Mouse (Mus musculus): ENCODE measurements around the gene Lamc3.

Gene Lamc3

GRCm38 (mm10) chr2:31876446-31876845 is 10.6 kb upstream of the Lamc3 start:
- CTCF ChIA-PET, result interaction anchor here (1.3 kb wide), 1 partner anchor 55 kb away, joined by 3 read pairs; no protein-coding TSS in a partner anchor

DNA sequence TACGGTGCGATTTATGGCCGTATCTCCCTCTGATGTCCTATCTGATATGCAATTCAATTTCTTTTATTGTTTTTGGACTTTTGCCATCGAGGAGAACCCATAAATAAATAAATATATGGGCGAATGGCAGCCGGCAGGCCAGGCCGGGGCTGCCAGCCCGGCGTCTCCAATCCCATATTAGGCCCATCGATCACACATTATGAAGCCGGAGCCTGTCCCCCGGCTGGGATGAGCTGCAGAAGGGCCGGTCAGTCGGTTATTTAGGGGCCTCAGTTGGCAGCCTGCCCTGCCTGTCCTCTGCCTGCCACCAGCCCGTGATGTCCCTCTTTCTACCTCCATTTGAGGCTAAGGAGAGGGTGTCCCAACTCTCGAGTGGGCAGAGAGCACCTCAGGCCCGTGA is 8.5 kb upstream of the Lamc3 start:
- CTCF ChIA-PET, result no interaction called here

DNA sequence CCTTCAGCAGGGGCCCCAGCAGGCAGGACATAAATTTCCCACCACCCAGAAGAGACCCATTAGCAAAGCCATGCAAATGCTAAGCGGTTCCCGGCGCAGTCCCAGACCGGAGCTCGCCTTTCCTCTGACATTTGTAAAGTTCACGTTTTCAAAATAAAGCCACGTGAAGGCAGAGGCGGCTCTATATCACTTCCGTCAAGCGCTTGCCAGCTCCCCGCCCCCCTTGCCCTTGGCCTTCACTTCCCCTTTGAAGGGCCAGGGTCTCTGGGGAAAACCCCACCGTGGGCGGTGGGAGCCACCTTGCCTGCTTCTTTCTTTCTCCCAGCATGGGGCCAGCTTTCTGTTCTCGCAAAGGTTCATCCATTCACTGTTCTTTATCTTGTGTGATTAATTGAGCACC is 6.2 kb upstream of the Lamc3 start:
- CTCF ChIA-PET, result no interaction called here

DNA sequence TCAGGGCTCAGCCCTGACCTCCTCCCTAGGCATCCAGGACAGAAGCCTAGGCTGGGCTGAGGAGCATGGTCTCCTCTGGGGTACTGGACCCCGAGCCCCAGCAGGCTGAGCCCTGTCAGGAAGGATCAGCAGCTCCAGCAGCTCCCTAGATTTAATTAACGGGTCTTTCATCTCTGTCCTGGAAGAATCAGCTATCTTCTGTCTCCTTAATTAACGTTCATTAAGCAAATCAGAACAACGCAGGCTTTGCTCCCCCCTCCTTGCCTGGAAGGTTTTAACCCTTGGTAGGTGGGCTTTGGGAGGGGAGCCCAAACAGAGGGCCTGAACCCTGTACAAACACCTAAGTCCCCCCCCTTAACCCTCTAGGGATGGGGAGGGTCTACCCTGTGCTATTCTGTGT is 4.0 kb upstream of the Lamc3 start:
- CTCF ChIA-PET, result interaction anchor here (0.6 to 0.8 kb wide), 2 partner anchors 8 to 60 kb away, joined by 3 read pairs; no protein-coding TSS in a partner anchor

DNA sequence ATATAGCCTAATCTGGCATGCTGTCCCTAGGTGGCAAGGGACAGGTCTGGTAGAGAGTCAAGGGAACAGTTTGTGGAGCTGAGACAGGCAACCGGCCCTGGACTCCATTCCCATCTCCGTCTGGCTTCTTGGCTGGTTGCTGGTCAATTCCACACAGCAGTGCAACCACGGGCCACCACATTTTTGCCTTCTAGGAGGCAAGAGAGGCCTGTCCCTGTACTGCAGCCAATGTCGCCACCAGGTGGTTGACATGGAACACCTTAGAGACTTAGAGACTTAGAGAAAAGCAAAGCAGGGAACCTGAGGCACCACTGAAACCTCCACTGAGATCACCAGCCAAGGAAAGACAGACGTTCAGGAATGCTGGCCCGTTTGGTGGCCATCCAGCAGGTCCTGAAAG is 2.3 kb upstream of the Lamc3 start:
- CTCF ChIA-PET, result no interaction called here

DNA sequence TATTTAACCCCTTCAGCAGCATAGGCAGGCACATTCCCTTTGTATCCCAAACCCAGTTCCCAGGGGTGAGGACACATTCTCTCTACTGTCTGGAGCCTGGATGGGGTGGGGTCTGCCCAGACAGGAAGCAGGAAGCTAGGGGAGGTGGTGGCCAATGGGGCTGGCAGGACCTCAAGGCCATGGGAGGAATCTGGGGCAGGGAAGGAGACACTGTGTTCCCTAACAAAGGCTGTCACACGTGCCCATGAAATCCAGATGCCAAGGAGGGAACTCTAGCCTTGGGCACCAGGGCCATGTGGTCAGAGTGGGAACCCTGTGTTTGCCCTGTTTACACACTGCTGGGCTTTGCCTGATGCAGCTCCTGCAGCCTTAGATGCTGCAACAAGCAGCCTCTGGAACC is 1.8 kb downstream of the Lamc3 start:
- CTCF ChIA-PET, result no interaction called here

- CTCF ChIA-PET, result no interaction called here
These were observed 4.1 kb downstream of the Lamc3 start for GRCm38 (mm10) chr2:31891219-31891618.

DNA sequence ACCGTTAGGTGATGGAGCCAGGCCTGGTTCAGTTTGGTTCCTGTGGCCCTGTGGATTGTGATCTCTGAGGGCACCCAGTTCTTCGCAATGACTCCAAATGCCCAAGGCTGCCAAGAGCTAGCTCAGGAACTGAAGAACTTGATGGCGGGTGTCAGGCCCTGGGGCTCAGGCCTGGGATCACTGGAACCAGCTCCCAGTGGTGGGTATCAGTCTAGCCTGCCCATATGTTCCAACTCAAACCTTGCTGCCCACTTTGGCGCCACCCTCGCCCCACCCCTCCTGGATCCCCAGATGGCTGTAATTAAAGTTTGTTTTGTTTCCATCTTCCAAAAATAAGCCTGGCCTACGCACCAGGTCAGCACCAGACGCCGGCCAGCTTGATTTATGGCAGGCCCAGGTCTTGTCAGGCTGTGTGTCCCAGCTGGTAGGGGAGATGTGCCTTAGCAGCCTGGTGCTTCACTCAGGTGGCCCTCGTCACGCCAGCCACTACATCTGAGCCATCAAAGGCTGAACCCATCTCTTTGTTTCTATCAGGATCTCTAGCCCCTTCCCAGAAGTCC is 6.1 kb downstream of the Lamc3 start:
- CTCF ChIA-PET, result no interaction called here

GRCm38 (mm10) chr2:31894221-31894870 is 7.3 kb downstream of the Lamc3 start:
- CTCF ChIA-PET, result no interaction called here

DNA sequence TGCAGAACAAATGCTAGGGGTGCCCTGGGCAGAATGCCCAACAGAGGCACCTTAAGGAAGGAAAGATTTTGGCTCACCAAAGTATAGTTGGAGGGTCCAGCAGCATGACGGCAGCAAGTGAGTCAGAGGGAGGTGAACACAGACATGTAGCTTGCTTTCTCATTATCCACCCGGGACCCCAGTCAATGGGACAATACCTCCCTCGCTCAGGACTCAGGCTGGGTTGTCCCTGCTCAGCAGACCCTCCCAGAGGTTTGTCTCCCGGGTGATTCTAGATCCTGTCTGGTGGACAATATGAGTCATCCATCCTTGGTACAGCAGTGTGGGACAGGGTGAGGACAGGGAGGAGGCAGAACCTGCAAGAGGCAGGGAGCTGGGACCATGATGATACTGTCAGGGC is 13.8 kb downstream of the Lamc3 start:
- CTCF ChIA-PET, result no interaction called here

GRCm38 (mm10) chr2:31901659-31902362 is 14.7 kb downstream of the Lamc3 start:
- CTCF ChIA-PET, result no interaction called here

GRCm38 (mm10) chr2:31904089-31904488 is 17.0 kb downstream of the Lamc3 start:
- CTCF ChIA-PET, result no interaction called here

GRCm38 (mm10) chr2:31904622-31905021 is 17.5 kb downstream of the Lamc3 start:
- CTCF ChIA-PET, result no interaction called here

DNA sequence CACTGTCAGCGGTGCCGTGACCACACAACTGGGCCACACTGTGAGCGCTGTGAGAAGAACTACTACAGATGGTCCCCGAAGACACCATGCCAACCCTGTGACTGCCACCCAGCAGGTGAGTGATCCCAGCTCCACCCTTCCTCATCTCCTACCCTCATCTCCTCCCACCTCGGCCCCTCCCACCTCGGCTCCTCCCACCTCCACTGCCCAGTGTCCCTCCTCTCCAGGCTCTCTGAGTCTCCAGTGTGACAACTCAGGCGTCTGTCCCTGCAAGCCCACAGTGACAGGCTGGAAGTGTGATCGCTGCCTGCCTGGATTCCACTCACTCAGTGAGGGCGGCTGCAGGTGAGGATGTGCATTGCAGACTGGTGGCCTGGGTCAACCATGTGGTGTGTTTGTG is 18.6 kb downstream of the Lamc3 start:
- CTCF ChIA-PET, result no interaction called here

DNA sequence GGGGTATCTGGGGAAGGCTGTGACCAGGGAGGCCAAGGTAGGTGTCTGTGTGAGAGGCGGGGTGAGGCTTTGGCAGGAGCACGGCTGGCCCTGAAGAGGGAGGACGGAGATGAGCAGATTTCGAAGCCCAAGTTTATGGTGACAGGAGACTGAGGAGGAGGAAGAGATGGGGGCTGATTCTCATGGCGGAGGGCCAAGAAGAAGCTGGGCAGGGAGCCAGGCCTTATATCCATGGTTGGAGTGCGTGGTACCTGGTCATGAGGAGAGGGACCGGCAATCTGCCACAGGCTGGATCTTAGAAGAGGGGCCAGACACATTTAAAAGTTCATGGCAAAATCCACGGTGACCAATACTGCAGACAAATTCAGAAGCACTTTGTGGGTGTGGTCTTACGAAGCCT is 19.3 kb downstream of the Lamc3 start:
- CTCF ChIA-PET, result no interaction called here

DNA sequence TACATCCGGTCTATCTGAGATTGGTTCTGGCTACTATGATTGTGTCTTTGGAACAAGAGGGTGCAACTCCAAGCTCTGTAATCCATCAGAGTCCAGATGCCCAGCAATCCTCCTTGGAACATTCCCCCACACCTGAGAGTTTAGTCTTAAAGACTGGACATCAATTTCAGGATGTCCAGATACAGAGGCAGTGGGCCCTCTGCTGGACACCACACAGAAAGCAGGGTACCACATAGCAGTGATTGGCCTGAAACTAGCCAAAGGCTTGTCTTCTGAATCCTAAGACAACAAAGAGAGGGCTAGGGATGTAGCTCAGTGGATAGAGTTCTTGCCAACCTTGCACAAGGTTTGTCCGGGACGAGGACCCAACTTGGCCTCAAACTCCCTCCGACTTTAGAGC is 25.5 kb downstream of the Lamc3 start:
- CTCF ChIA-PET, result no interaction called here

DNA sequence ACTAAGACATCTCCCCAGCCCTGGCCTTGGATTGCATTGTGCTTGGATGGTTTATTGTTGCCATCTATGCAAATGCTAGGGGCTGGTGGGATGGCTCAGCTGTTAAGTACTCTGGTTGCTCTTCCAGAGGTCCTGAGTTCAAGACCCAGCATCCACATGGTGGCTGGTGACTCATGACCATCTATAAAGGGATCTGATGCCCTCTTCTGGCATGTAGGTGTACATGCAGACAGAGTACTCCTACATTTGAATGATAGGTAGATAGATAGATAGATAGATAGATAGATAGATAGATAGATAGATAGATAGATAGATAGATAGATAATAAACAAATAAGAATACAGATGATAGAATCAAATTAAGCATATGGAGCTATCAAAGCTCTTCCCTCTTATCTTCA is 27.1 kb downstream of the Lamc3 start:
- CTCF ChIA-PET, result interaction anchor here (0.5 kb wide), 2 partner anchors 182 to 451 kb away, joined by 3 read pairs; no protein-coding TSS in a partner anchor

GRCm38 (mm10) chr2:31915112-31915511 is 28.0 kb downstream of the Lamc3 start:
- CTCF ChIA-PET, result interaction anchor here (0.5 kb wide), 1 partner anchor 182 kb away, joined by 3 read pairs; no protein-coding TSS in a partner anchor

DNA sequence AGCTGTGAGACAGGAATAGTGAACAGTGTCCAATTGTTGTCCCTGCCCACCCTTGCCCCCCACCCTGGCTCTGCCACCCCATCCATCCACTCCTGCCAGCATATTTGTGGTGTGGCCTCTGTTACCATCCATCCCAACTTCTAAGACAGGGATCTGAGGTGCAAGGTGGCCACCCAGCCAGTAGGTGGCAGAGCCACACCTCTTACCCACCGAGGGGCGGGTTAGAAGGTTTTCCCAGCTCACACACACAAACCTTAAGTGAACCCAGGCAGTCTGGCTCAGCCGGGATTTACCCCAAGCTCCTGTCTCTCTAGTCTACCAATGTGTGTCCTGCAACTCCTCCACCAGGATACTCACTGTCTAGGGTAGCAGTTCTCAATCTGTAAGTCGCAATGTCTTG is 30.5 kb downstream of the Lamc3 start:
- CTCF ChIA-PET, result no interaction called here

GRCm38 (mm10) chr2:31923645-31924044 is 36.6 kb downstream of the Lamc3 start:
- CTCF ChIA-PET, result interaction anchor here (0.6 kb wide), 1 partner anchor 135 kb away, joined by 5 read pairs; no protein-coding TSS in a partner anchor

GRCm38 (mm10) chr2:31924811-31925210 is 37.7 kb downstream of the Lamc3 start:
- CTCF ChIA-PET, result no interaction called here

DNA sequence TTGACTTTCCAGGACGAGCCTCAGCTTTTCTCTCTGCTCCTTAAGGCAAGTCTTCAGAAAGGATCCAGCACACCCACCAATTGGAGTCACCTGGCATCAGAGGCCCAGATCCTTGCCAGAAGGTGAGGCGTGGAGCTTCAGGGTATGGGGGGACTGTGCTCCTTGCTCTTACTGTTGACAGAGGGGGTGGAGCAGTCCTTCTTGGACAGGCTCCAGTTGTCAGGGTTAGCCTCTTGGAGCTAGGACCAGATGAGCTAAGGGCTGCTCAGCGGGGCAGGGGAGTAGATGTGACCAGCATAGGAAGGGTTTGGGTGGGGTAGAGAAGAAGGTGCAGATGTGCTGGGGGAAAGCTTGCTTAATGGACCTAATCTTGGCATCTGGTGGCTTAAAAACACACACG is 38.8 kb downstream of the Lamc3 start:
- CTCF ChIA-PET, result no interaction called here

- CTCF ChIA-PET, result interaction anchor here (0.6 kb wide), 1 partner anchor 548 kb away, joined by 3 read pairs; no protein-coding TSS in a partner anchor
These were observed 42.6 kb downstream of the Lamc3 start for GRCm38 (mm10) chr2:31929664-31930063.
